Mouse (Mus musculus): Measurements from ENCODE around the gene Dpep3. TPM values are rescaled to one million over a fixed set of nuclear protein-coding genes. Genes with fewer than 3 reads are reported as not detected.

Gene Dpep3
- total RNA-seq, 4 experiments from 2014 or later = not detected

- DNase-seq (ENCODE audit: low spot score in 2 of 2) = no peak
Measured at GRCm38 (mm10) chr8:105981146-105981545, 1.9 kb upstream of the Dpep3 start.

DNA sequence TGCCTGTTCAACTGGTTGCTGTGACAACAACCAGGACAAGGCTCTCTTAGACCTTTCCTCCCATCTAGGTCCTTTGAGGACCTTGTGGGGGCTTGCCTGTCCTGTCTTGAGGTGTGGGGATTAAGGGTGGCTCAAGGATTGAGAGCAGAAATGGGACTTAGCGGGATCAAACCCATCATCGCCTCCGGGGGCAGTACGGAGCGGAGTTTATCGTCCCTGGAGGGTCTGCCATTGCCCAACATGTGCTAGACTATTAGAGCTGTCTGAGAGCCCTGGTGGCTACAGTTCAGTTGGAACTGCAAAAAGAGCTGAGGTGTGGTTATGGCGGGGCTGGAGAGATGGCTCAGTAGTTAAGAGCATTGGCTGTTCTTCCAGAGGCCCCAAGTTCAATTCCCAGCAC, 3.9 kb downstream of the Dpep3 start:
- DNase-seq (ENCODE audit: low spot score in 2 of 2) = no peak

GRCm38 (mm10) chr8:105971019-105971720, 8.1 kb downstream of the Dpep3 start:
- no peak for DNase-seq (ENCODE audit: low spot score in 2 of 2)

DNA sequence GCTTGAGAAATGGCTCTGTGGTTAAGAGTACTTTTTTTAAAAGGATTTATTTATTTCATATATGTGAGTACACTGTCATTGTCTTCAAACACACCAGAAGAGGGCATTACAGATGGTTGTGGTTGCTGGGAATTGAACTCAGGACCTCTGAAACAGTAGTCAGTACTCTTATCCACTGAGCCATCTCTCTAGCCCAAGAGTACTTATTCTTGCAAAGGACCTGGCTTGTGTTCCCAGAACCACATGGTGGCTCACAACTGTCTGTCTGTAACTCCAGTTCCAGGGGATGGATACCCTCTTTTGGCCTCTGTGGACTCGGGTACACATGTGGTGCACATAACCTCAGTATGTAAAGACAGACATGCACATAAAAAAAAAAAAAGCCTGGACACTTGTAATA, 9.9 kb downstream of the Dpep3 start:
- no peak for DNase-seq (ENCODE audit: low spot score in 2 of 2)

DNA sequence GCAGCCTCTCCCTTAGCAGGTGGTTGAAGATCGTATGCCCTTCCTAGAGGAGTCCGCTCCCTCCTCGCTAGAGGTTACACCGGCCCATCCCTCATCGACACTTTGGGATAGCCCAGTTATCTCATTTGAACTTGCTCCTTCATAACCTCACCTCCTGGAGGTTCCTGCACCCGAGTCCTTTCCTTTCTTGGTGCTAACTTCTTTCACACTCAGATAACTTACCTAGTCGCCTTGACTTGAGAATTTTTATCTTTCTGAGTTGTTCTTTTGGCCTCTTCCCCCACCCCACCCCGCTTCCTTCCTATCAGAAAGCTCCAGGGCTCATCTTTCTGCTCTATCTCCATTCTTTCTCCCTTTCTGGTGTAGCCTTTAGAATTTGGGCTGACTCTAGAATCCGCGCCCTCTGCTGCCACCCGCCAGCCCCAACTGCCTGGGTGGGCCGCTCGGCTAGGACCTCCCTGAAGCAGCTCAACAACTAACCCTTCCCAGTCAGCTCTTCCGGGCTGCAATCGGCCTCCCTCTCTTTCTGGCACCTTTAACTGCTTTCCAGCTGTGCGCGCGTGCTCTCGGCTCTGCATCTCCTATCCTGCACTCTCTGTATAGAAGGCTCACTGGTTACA, 12.4 kb downstream of the Dpep3 start:
- no peak for DNase-seq (ENCODE audit: low spot score in 2 of 2)

GRCm38 (mm10) chr8:105965905-105966341, 13.3 kb downstream of the Dpep3 start, which contains the start of gene Slc12a4:
Gene Slc12a4, minus strand, starts transcription at chr8:105966097.
- DNase-seq (ENCODE audit: low spot score in 2 of 2) = no peak

- no peak for DNase-seq (ENCODE audit: low spot score in 2 of 2)
Measured at GRCm38 (mm10) chr8:105965266-105965904, 13.8 kb downstream of the Dpep3 start.

DNA sequence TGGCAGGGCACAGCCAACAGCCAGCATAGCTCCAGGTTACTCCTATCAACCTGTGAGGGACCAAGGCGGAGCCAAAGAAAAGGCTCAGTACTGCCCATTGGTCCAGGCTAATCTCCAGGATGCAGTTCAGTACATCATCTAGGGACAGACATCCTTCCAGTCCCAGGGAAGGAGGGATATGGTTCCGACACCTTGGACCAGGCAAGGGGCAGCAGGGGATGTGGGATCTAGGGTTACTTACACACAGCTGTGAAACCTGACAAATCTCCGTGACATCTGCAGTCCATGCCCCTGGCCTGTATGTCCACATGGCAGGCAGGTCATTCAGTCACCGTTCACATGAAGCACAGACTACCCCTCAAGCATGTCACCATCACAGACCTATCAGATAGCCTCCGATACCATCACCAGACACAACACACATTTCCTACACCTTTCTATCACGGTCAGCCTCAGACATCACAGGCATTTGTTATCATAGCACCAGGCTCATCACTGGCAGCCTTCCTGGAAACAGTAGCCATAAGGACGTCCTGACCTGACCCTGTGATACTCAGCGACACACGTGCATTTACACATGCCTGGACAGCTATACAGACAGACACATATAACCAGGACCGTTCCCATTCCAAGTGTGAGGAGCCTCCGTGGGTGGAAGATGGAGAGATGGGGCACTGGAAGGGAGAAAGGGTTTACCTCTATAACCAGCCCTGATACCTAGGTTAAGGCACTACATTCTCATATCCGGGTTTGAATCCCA, 14.5 kb downstream of the Dpep3 start:
- no peak for DNase-seq (ENCODE audit: low spot score in 2 of 2)

GRCm38 (mm10) chr8:105961536-105961935, 17.7 kb downstream of the Dpep3 start:
- DNase-seq (ENCODE audit: low spot score in 2 of 2) = no peak

DNA sequence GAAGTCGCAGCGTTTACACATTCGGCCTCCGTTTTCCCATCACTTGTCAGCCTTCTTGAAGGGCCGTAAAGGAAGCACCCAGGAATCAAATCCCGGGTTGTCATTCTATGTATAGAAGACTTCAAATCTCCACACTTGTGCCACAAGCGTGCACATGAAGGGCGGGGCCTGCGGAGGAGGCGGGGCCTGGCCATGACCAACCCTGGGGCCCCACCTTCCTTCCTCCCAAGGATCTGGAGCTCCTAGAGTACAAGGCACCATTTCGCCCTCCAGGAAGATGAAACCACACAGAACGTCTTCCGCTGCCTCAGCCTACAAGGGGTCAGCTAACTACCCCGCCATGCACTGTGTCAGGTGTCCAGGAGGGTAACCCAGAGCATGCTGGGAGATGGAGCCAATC, 18.1 kb downstream of the Dpep3 start:
- DNase-seq (ENCODE audit: low spot score in 2 of 2) = no peak

- no peak for DNase-seq (ENCODE audit: low spot score in 2 of 2)
Measured at GRCm38 (mm10) chr8:105959350-105959749, 19.9 kb downstream of the Dpep3 start.

DNA sequence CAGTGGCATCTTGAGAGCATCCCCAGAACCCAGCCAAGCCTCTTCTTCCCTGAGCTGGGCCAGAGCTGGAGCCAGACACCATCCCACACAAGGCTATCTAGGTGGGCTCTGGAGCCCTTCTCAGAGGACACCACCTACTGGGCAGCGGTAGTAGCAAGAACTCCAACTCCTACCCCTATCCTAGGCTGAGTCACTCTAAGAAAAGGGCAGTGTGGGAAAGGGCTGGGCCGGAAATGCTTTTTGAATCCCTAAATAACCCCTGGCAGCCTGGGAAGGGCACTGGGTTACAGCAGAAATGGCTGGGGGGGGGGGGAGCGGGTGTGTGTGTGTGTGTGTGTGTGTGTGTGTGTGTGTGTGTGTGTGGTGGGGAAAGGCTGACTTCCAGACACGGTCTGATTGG, 21.4 kb downstream of the Dpep3 start:
- DNase-seq (ENCODE audit: low spot score in 2 of 2) = no peak

GRCm38 (mm10) chr8:105956556-105956955, 22.7 kb downstream of the Dpep3 start:
- DNase-seq (ENCODE audit: low spot score in 2 of 2) = no peak

DNA sequence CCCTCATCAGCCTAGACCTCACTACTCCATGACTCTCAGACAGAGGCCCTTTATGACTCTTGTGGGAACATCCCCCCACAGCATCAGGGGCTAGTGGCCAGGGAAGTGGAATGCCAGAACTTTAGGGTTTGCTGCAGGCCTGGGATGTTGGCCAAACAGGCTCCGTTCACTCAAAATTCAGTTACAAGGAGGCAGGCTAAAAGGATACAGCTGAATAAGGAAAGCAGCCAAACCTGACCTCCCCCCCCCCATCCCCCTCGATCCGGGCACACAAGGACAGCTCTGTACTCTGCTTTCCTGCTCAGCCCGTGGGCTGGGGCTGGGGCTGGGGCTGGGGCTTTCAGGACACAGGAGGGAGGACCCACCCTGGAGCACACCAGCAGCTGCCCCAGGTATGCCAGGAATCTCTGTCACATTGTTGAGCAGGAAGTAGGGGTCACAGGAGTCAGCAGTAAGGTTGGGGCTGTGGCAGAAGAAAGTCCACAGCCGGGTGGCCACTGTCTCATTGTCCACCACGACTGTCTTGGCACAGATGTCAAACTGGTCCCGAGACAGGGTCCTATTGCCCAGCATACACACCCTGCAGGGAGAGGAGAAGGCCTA, 28.1 kb downstream of the Dpep3 start:
- DNase-seq (ENCODE audit: low spot score in 2 of 2) = peak; percentile 58 to 71

DNA sequence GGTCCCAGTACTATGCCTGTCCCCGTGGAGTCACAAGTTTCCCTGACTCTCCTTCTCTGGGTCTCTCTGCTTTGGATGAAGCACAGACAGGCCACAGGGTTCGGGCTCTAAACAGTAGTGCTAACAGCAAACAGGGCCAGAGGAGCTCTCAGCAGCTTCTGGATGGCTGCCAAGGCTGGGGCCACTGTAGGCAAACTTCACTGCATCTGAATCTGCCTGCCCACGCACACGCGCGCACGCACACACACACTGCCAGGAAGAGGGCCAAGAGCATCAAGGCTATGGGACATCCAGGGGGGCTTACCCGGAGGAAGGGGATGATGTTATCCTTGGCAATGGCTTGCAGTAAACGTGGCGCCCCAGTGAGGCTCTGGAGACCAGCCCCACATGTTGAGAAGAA, 29.9 kb downstream of the Dpep3 start:
- DNase-seq (ENCODE audit: low spot score in 2 of 2) = peak in 1 of 2 experiments; percentile 67

DNA sequence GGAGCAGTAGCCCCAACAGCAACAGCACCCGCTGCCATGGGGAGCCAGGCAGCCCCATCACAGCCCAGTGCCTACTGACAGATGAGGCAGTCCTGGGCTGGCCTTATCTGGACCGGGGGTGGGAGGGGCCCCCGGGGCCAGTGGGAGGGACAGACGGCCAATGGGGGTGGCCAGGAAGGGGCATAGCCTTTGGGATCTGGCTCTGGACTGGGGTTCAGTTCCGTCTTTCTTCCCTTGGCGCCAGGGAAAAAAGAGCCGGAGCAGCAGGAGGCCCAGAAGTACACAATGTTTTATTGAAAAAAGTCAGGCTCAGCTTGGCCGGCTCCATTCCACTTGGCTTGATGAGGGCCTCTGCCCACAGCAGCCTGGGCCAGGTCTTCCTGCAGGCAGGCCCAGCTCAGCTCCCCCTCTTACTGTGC, 35.9 kb downstream of the Dpep3 start, which contains the start of gene Lcat:
TSS of gene Lcat (minus strand) at position 62 of the 419 bp plus-strand sequence.
- peak; percentile 61 to 70 for DNase-seq (ENCODE audit: low spot score in 2 of 2)

DNA sequence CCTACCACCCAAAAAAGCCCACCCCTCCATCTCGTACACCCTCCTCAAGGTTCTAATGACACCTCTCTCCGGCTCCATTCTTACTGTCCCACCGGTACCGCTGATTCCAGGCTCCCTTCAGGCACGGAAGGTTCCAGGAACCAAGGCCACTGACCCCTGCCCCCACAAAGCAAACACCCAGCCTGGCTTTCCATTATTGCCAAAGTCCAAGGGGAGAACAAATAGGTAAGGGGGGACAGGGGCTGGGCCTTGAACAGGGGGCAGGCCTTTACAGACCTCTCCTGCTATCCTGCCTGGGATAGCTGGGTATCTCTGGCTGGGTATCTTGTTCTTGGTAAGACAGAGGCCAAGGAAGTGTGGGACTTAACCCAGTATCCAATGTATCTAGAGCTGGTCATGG, 36.7 kb downstream of the Dpep3 start:
- DNase-seq (ENCODE audit: low spot score in 2 of 2) = no peak

DNA sequence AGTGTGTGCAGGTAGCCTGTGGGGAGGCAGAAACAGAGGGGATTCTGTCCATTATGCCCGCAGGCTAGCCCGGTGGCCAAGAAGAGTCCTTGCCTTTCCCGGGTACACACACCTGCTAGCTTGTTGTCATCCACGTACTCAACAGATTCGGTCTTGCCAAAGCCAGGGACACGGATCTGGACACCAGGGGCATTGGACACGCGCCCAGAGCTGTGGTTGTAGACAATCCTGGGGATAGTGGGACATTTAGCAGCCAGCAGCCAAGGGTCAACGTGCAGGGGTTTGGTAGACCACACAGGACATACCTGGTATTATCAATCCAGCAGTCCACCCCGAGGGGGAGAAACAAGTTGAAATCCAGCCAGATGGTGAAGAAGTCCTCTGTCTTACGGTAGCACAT, 37.2 kb downstream of the Dpep3 start:
- no peak for DNase-seq (ENCODE audit: low spot score in 2 of 2)

- DNase-seq (ENCODE audit: low spot score in 2 of 2) = no peak
Measured at GRCm38 (mm10) chr8:105938306-105938669, 40.9 kb downstream of the Dpep3 start, which contains the start of gene Psmb10. Gene Psmb10, minus strand, starts transcription at chr8:105938444.

DNA sequence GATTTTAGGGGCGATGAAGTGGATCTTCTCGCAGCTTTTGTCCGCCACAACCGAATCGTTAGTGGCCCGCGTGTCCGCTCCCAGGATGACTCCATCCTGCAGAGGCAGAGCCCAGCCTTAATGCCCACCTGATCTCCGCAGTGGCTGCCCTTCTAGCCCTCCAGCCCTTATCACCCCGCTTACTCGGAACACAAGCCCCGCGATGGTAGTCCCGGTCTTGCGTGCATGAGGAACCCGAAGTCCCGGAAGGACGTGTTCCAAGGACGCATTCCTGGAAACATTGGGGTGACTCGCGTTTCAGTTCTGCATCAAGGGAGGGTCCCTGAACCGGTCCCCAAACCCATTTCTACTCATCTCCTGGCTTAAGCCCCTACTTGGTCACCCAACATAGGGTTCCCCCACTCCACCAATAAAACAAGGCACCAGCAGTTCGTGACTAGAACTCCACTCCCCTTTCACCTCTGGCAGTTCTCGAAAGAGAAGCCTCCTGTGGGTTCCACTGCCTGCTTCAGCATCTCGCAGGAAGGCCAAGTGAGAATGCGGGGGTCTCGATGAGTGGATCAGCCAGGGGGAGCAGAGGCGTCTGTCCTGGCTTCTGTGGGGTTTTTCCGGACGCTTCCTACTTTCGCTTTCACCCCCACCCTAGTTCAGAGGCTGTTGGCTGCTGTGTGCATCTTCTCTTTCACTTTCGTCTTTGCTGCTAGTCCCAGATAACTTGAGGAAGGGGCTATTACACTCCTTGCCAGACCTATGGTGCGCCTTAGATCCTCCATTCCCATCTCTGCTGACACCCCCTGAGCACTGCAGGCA, 41.5 kb downstream of the Dpep3 start:
- DNase-seq (ENCODE audit: low spot score in 2 of 2) = no peak
